Mouse (Mus musculus): ENCODE data around the gene Fam222a. TPM values are rescaled to one million over a fixed set of nuclear protein-coding genes. Genes with fewer than 3 reads are reported as not detected.

Fam222a gene
- polyA plus RNA-seq, 1 experiment, result 3.4 TPM

- Histone ChIP-seq H3K9ac (ENCODE audit: low read depth, poor library complexity, severe bottlenecking) (no peak overlapping the region), H3K4me1 (ENCODE audit: control insufficient read depth, insufficient read depth, low read length) (no peaks in the 10 kb centered on the region), H3K27ac (ENCODE audit: insufficient read depth, low read length) (no peak overlapping the region), H3K36me3 (ENCODE audit: control insufficient read depth, insufficient read depth, low read length, poor library complexity, severe bottlenecking) (no peaks in the 10 kb centered on the region), H3K4me3 (ENCODE audit: low read depth, low read length) (no peak overlapping the region), H3K27me3 (ENCODE audit: control insufficient read depth, insufficient read depth, low read length, poor library complexity, severe bottlenecking) (no peaks in the 10 kb centered on the region), H3K9me3 (replicated peaks; ENCODE audit: control insufficient read depth, insufficient read depth, low read length, poor library complexity, severe bottlenecking) (no peaks in the 10 kb centered on the region)
- peak; percentile 39 for TF ChIP-seq CTCF (IDR thresholded peaks at IDR 0.05; ENCODE audit: low read depth, low read length)
- TF ChIP-seq EP300 (IDR thresholded peaks at IDR 0.05; ENCODE audit: insufficient read depth, low read depth, low read length), result no peak
Observed at GRCm38 (mm10) chr5:114555424-114555823, 12.4 kb upstream of the Fam222a start.

- TF ChIP-seq EP300 (IDR thresholded peaks at IDR 0.05; ENCODE audit: insufficient read depth, low read depth, low read length) (no peak), POLR2A (IDR thresholded peaks at IDR 0.05; ENCODE audit: insufficient read depth, low read length) (no peak), CTCF (IDR thresholded peaks at IDR 0.05; ENCODE audit: low read depth, low read length) (no peak)
- Histone ChIP-seq H3K9ac (ENCODE audit: low read depth, poor library complexity, severe bottlenecking) (peak overlapping the region; percentile 27; the same call in 1 of the 2 replicates), H3K4me3 (ENCODE audit: low read depth, low read length) (peak overlapping the region; percentile 42), H3K36me3 (ENCODE audit: control insufficient read depth, insufficient read depth, low read length, poor library complexity, severe bottlenecking) (no peaks in the 10 kb centered on the region), H3K27ac (ENCODE audit: insufficient read depth, low read length) (no peak overlapping the region), H3K4me1 (ENCODE audit: control insufficient read depth, insufficient read depth, low read length) (no peaks in the 10 kb centered on the region), H3K9me3 (replicated peaks; ENCODE audit: control insufficient read depth, insufficient read depth, low read length, poor library complexity, severe bottlenecking) (no peaks in the 10 kb centered on the region), H3K27me3 (ENCODE audit: control insufficient read depth, insufficient read depth, low read length, poor library complexity, severe bottlenecking) (no peaks in the 10 kb centered on the region)
Observed at GRCm38 (mm10) chr5:114556109-114556508, 11.7 kb upstream of the Fam222a start.

GRCm38 (mm10) chr5:114557765-114558731, 9.8 kb upstream of the Fam222a start:
- Histone ChIP-seq H3K27me3 (ENCODE audit: control insufficient read depth, insufficient read depth, low read length, poor library complexity, severe bottlenecking) (no peaks in the 10 kb centered on the region), H3K9me3 (replicated peaks; ENCODE audit: control insufficient read depth, insufficient read depth, low read length, poor library complexity, severe bottlenecking) (no peaks in the 10 kb centered on the region), H3K27ac (ENCODE audit: insufficient read depth, low read length) (no peak overlapping the region), H3K36me3 (ENCODE audit: control insufficient read depth, insufficient read depth, low read length, poor library complexity, severe bottlenecking) (no peaks in the 10 kb centered on the region), H3K4me3 (ENCODE audit: low read depth, low read length) (no peak overlapping the region), H3K9ac (ENCODE audit: low read depth, poor library complexity, severe bottlenecking) (no peak overlapping the region), H3K4me1 (ENCODE audit: control insufficient read depth, insufficient read depth, low read length) (no peaks in the 10 kb centered on the region)
- TF ChIP-seq EP300 (IDR thresholded peaks at IDR 0.05; ENCODE audit: insufficient read depth, low read depth, low read length) (no peak), CTCF (IDR thresholded peaks at IDR 0.05; ENCODE audit: low read depth, low read length) (no peak), POLR2A (IDR thresholded peaks at IDR 0.05; ENCODE audit: insufficient read depth, low read length) (no peak)

- Histone ChIP-seq H3K9ac (ENCODE audit: low read depth, poor library complexity, severe bottlenecking) (peak overlapping the region; percentile 40), H3K27ac (ENCODE audit: insufficient read depth, low read length) (no peak overlapping the region), H3K4me1 (ENCODE audit: control insufficient read depth, insufficient read depth, low read length) (no peaks in the 10 kb centered on the region), H3K36me3 (ENCODE audit: control insufficient read depth, insufficient read depth, low read length, poor library complexity, severe bottlenecking) (no peaks in the 10 kb centered on the region), H3K4me3 (ENCODE audit: low read depth, low read length) (peak overlapping the region; percentile 16), H3K9me3 (replicated peaks; ENCODE audit: control insufficient read depth, insufficient read depth, low read length, poor library complexity, severe bottlenecking) (peaks cover 5% of the 10 kb centered on the region; the same call in 1 of the 2 replicates), H3K27me3 (ENCODE audit: control insufficient read depth, insufficient read depth, low read length, poor library complexity, severe bottlenecking) (no peaks in the 10 kb centered on the region)
- TF ChIP-seq POLR2A (IDR thresholded peaks at IDR 0.05; ENCODE audit: insufficient read depth, low read length) (no peak), EP300 (IDR thresholded peaks at IDR 0.05; ENCODE audit: insufficient read depth, low read depth, low read length) (peak; percentile 60)
Observed at GRCm38 (mm10) chr5:114560533-114560936, 7.3 kb upstream of the Fam222a start.

- no peaks in the 10 kb centered on the region for H3K36me3 ChIP-seq (ENCODE audit: control insufficient read depth, insufficient read depth, low read length, poor library complexity, severe bottlenecking)
- no peaks in the 10 kb centered on the region for H3K4me1 ChIP-seq (ENCODE audit: control insufficient read depth, insufficient read depth, low read length)
- no peaks in the 10 kb centered on the region for H3K27me3 ChIP-seq (ENCODE audit: control insufficient read depth, insufficient read depth, low read length, poor library complexity, severe bottlenecking)
- peaks cover 5% of the 10 kb centered on the region; the same call in 1 of the 2 replicates for H3K9me3 ChIP-seq (replicated peaks; ENCODE audit: control insufficient read depth, insufficient read depth, low read length, poor library complexity, severe bottlenecking)
- TF ChIP-seq EP300 (IDR thresholded peaks at IDR 0.05; ENCODE audit: insufficient read depth, low read depth, low read length) (peak; percentile 79; the same call in 1 of the 2 replicates), CTCF (IDR thresholded peaks at IDR 0.05; ENCODE audit: low read depth, low read length) (no peak), POLR2A (IDR thresholded peaks at IDR 0.05; ENCODE audit: insufficient read depth, low read length) (no peak)
- H3K27ac ChIP-seq (ENCODE audit: insufficient read depth, low read length), result peak overlapping the region; percentile 83
- peak overlapping the region; percentile 16 for H3K4me3 ChIP-seq (ENCODE audit: low read depth, low read length)
- peak overlapping the region; percentile 40 for H3K9ac ChIP-seq (ENCODE audit: low read depth, poor library complexity, severe bottlenecking)
Observed at GRCm38 (mm10) chr5:114560965-114561364, 6.9 kb upstream of the Fam222a start.

- Histone ChIP-seq H3K27me3 (ENCODE audit: control insufficient read depth, insufficient read depth, low read length, poor library complexity, severe bottlenecking) (no peaks in the 10 kb centered on the region), H3K36me3 (ENCODE audit: control insufficient read depth, insufficient read depth, low read length, poor library complexity, severe bottlenecking) (no peaks in the 10 kb centered on the region), H3K4me3 (ENCODE audit: low read depth, low read length) (no peak overlapping the region), H3K27ac (ENCODE audit: insufficient read depth, low read length) (no peak overlapping the region), H3K9ac (ENCODE audit: low read depth, poor library complexity, severe bottlenecking) (no peak overlapping the region), H3K9me3 (replicated peaks; ENCODE audit: control insufficient read depth, insufficient read depth, low read length, poor library complexity, severe bottlenecking) (peaks cover 5% of the 10 kb centered on the region; the same call in 1 of the 2 replicates), H3K4me1 (ENCODE audit: control insufficient read depth, insufficient read depth, low read length) (no peaks in the 10 kb centered on the region)
- TF ChIP-seq EP300 (IDR thresholded peaks at IDR 0.05; ENCODE audit: insufficient read depth, low read depth, low read length) (no peak), POLR2A (IDR thresholded peaks at IDR 0.05; ENCODE audit: insufficient read depth, low read length) (no peak), CTCF (IDR thresholded peaks at IDR 0.05; ENCODE audit: low read depth, low read length) (no peak)
Observed at GRCm38 (mm10) chr5:114563994-114564393, 3.8 kb upstream of the Fam222a start.

Data from ES-Bruce4 (cell line).